Mouse (Mus musculus): ENCODE measurements at regions not wholly inside any gene's neighbourhood (a gene's known extent, or its start where the extent isn't known, plus 50 kb on each side); places are given as distances from the start of the nearest gene placed in this dataset.

- H3K4me3 ChIP-seq (ENCODE audit: extremely low read depth, insufficient read depth, insufficient read length) = no peak overlapping the region
- no peak for DNase-seq (ENCODE audit: low read depth in 1 of 2, low spot score in 2 of 2)
- no peaks in the 10 kb centered on the region for H3K27me3 ChIP-seq (ENCODE audit: control insufficient read depth, insufficient read depth, low read length)
- H3K27ac ChIP-seq (ENCODE audit: insufficient read depth, low read length) = no peak overlapping the region
- no peaks in the 10 kb centered on the region for H3K4me1 ChIP-seq (ENCODE audit: control insufficient read depth, insufficient read depth, insufficient read length)
- WGBS = 86% methylated on average over 9 of the region's 9 CpGs
- TF ChIP-seq CTCF (IDR thresholded peaks at IDR 0.05; ENCODE audit: extremely low read depth, insufficient read depth, insufficient read length, insufficient replicate concordance) = no peak
- TF ChIP-seq POLR2A (IDR thresholded peaks at IDR 0.05; ENCODE audit: low read depth, low read length) = no peak
- H3K36me3 ChIP-seq (ENCODE audit: control insufficient read depth, insufficient read depth, low read length) = no peaks in the 10 kb centered on the region
Measured at GRCm38 (mm10) chr11:48063719-48064118, 75.0 kb upstream of the Sgcd start.

GRCm38 (mm10) chr11:48061501-48061900 lies 72.7 kb upstream of the Sgcd start:
- Histone ChIP-seq H3K27me3 (ENCODE audit: control insufficient read depth, insufficient read depth, low read length) (no peaks in the 10 kb centered on the region), H3K36me3 (ENCODE audit: control insufficient read depth, insufficient read depth, low read length) (no peaks in the 10 kb centered on the region), H3K4me3 (ENCODE audit: extremely low read depth, insufficient read depth, insufficient read length) (no peak overlapping the region), H3K27ac (ENCODE audit: insufficient read depth, low read length) (no peak overlapping the region), H3K4me1 (ENCODE audit: control insufficient read depth, insufficient read depth, insufficient read length) (no peaks in the 10 kb centered on the region)
- TF ChIP-seq POLR2A (IDR thresholded peaks at IDR 0.05; ENCODE audit: low read depth, low read length) = no peak
- TF ChIP-seq CTCF (IDR thresholded peaks at IDR 0.05; ENCODE audit: extremely low read depth, insufficient read depth, insufficient read length, insufficient replicate concordance) = no peak
- DNase-seq (ENCODE audit: low read depth in 1 of 2, low spot score in 2 of 2) = no peak

- no peak overlapping the region for H3K27ac ChIP-seq (ENCODE audit: insufficient read depth, low read length)
- no peaks in the 10 kb centered on the region for H3K4me1 ChIP-seq (ENCODE audit: control insufficient read depth, insufficient read depth, insufficient read length)
- H3K36me3 ChIP-seq (ENCODE audit: control insufficient read depth, insufficient read depth, low read length) = no peaks in the 10 kb centered on the region
- WGBS = 80% methylated on average over 3 of the region's 3 CpGs
- TF ChIP-seq POLR2A (IDR thresholded peaks at IDR 0.05; ENCODE audit: low read depth, low read length) (no peak), CTCF (IDR thresholded peaks at IDR 0.05; ENCODE audit: extremely low read depth, insufficient read depth, insufficient read length, insufficient replicate concordance) (no peak)
- no peak overlapping the region for H3K4me3 ChIP-seq (ENCODE audit: extremely low read depth, insufficient read depth, insufficient read length)
- no peaks in the 10 kb centered on the region for H3K27me3 ChIP-seq (ENCODE audit: control insufficient read depth, insufficient read depth, low read length)
- no peak for DNase-seq (ENCODE audit: low read depth in 1 of 2, low spot score in 2 of 2)
Measured at GRCm38 (mm10) chr11:48051156-48051866, 62.5 kb upstream of the Sgcd start.

- Histone ChIP-seq H3K36me3 (ENCODE audit: control insufficient read depth, insufficient read depth, low read length) (no peaks in the 10 kb centered on the region), H3K4me1 (ENCODE audit: control insufficient read depth, insufficient read depth, insufficient read length) (no peaks in the 10 kb centered on the region), H3K4me3 (ENCODE audit: extremely low read depth, insufficient read depth, insufficient read length) (no peak overlapping the region), H3K27ac (ENCODE audit: insufficient read depth, low read length) (no peak overlapping the region), H3K27me3 (ENCODE audit: control insufficient read depth, insufficient read depth, low read length) (no peaks in the 10 kb centered on the region)
- 81% methylated on average over 1 of the region's 1 CpGs for WGBS
- no peak for DNase-seq (ENCODE audit: low read depth in 1 of 2, low spot score in 2 of 2)
- TF ChIP-seq POLR2A (IDR thresholded peaks at IDR 0.05; ENCODE audit: low read depth, low read length) (no peak), CTCF (IDR thresholded peaks at IDR 0.05; ENCODE audit: extremely low read depth, insufficient read depth, insufficient read length, insufficient replicate concordance) (no peak)
Measured at GRCm38 (mm10) chr11:48048311-48048710, 59.5 kb upstream of the Sgcd start.

Data from spleen, adult 2 months (tissue).